ENCODE assay signal across 13 mouse cellular contexts in genomic region chr3:147098065-147098580, GRCm38 (mm10).
DNase-seq lines count a peak whose midpoint lies in the region; ATAC-seq and TF ChIP-seq lines count a peak whose summit lies in the region.
"Had no signal": no experiment of that assay in that cellular context is flagged by ENCODE, and none has a peak within 500 bp of the region (broad histone marks: within the 10 kb centered on the region; RNA-seq: fewer than 3 reads in every experiment).

No protein-coding gene starts in this region.

- peaks cover 23% of the 10 kb centered on the region; the same call in 1 of the 2 replicates for H3K4me1 ChIP-seq in embryonic facial prominence, embryonic 12.5 days
- H3K4me1 ChIP-seq in embryonic facial prominence, embryonic 10.5 days, result peaks cover 29% of the 10 kb centered on the region
- no peaks in the 10 kb centered on the region; the same call in 1 of the 2 replicates for H3K4me1 ChIP-seq in kidney, postnatal 0 days (replicated peaks; ENCODE audit: insufficient read depth, low read length)
- peaks cover 46% of the 10 kb centered on the region for H3K4me1 ChIP-seq in limb, embryonic 13.5 days
- H3K4me1 ChIP-seq in neural tube, embryonic 15.5 days, result peaks cover 53% of the 10 kb centered on the region
- H3K4me1 ChIP-seq: liver, embryonic 12.5 days had no signal

- WGBS in embryonic facial prominence, embryonic 12.5 days, result 28% methylated on average over 15 of the region's 15 CpGs
- WGBS in embryonic facial prominence, embryonic 10.5 days, result 28% methylated on average over 15 of the region's 15 CpGs
- 23% methylated on average over 15 of the region's 15 CpGs for WGBS in kidney, postnatal 0 days
- WGBS in limb, embryonic 13.5 days, result 16% methylated on average over 15 of the region's 15 CpGs
- 9% methylated on average over 15 of the region's 15 CpGs for WGBS in neural tube, embryonic 15.5 days

- no peak overlapping the region for H3K27ac ChIP-seq in embryonic facial prominence, embryonic 12.5 days
- H3K27ac ChIP-seq in embryonic facial prominence, embryonic 10.5 days (replicated peaks), result no peak overlapping the region
- no peak overlapping the region for H3K27ac ChIP-seq in kidney, postnatal 0 days
- H3K27ac ChIP-seq in limb, embryonic 13.5 days, result no peak overlapping the region
- peak overlapping the region; percentile 67 for H3K27ac ChIP-seq in neural tube, embryonic 15.5 days (replicated peaks)
- H3K27ac ChIP-seq: layer of hippocampus, adult 2 months; liver, embryonic 12.5 days had no signal

- no peak for TF ChIP-seq CTCF in kidney, postnatal 0 days (IDR thresholded peaks at IDR 0.05; ENCODE audit: low read depth)

- H3K4me3 ChIP-seq in embryonic facial prominence, embryonic 12.5 days, result no peak overlapping the region
- no peak overlapping the region for H3K4me3 ChIP-seq in embryonic facial prominence, embryonic 10.5 days
- no peak overlapping the region for H3K4me3 ChIP-seq in kidney, postnatal 0 days (replicated peaks; ENCODE audit: low read depth, low read length)
- peak overlapping the region; percentile 8; the same call in 1 of the 2 replicates for H3K4me3 ChIP-seq in limb, embryonic 13.5 days
- H3K4me3 ChIP-seq in neural tube, embryonic 15.5 days (replicated peaks), result no peak overlapping the region; the same call in 1 of the 2 replicates
- H3K4me3 ChIP-seq: layer of hippocampus, adult 2 months; liver, embryonic 12.5 days had no signal

- H3K27me3 ChIP-seq in embryonic facial prominence, embryonic 12.5 days, result peaks cover 8% of the 10 kb centered on the region; the same call in 1 of the 2 replicates
- H3K27me3 ChIP-seq in embryonic facial prominence, embryonic 10.5 days (replicated peaks; ENCODE audit: low read depth, poor library complexity, severe bottlenecking), result peaks cover 27% of the 10 kb centered on the region
- H3K27me3 ChIP-seq in kidney, postnatal 0 days (ENCODE audit: insufficient read depth, low read length), result no peaks in the 10 kb centered on the region; the same call in 1 of the 2 replicates
- H3K27me3 ChIP-seq in limb, embryonic 13.5 days, result peaks cover 45% of the 10 kb centered on the region
- no peaks in the 10 kb centered on the region for H3K27me3 ChIP-seq in neural tube, embryonic 15.5 days (replicated peaks)
- H3K27me3 ChIP-seq: liver, embryonic 12.5 days had no signal

- peak overlapping the region; percentile 23 for H3K4me2 ChIP-seq in embryonic facial prominence, embryonic 12.5 days (replicated peaks)
- H3K4me2 ChIP-seq in kidney, postnatal 0 days (ENCODE audit: low read length), result peak overlapping the region; percentile 32
- H3K4me2 ChIP-seq in limb, embryonic 13.5 days (replicated peaks), result peak overlapping the region; percentile 52
- peak overlapping the region; percentile 51 for H3K4me2 ChIP-seq in neural tube, embryonic 15.5 days
- H3K4me2 ChIP-seq: liver, embryonic 12.5 days had no signal

- no peak for ATAC-seq in embryonic facial prominence, embryonic 12.5 days (ENCODE audit: insufficient number of reproducible peaks, insufficient read depth, low FRiP score, low TSS enrichment)
- ATAC-seq in kidney, postnatal 0 days (replicated peaks; ENCODE audit: low FRiP score, low read depth), result no peak
- no peak for ATAC-seq in limb, embryonic 13.5 days (ENCODE audit: low FRiP score, low read depth)
- peak; percentile 65 for ATAC-seq in neural tube, embryonic 15.5 days (ENCODE audit: low FRiP score)
- ATAC-seq: liver, embryonic 12.5 days had no signal

- DNase-seq in embryonic facial prominence, embryonic 10.5 days (ENCODE audit: low spot score), result no peak
- no peak for DNase-seq in kidney, postnatal 0 days (ENCODE audit: low spot score)
- DNase-seq in kidney, postnatal 14 days, result no peak
- no peak for DNase-seq in layer of hippocampus, adult 9-11 months
- no peak for DNase-seq in cerebellum, postnatal 36 days
- DNase-seq: lung, postnatal 36 days; spleen, adult 18-20 months; thymus, adult 18-20 months had no signal

- H3K36me3 ChIP-seq in embryonic facial prominence, embryonic 12.5 days, result no peaks in the 10 kb centered on the region
- H3K36me3 ChIP-seq in embryonic facial prominence, embryonic 10.5 days (replicated peaks), result no peaks in the 10 kb centered on the region
- H3K36me3 ChIP-seq in kidney, postnatal 0 days (ENCODE audit: insufficient read depth, low read length), result no peaks in the 10 kb centered on the region
- H3K36me3 ChIP-seq in limb, embryonic 13.5 days, result no peaks in the 10 kb centered on the region
- H3K36me3 ChIP-seq in neural tube, embryonic 15.5 days, result no peaks in the 10 kb centered on the region
- H3K36me3 ChIP-seq: liver, embryonic 12.5 days had no signal

- no peaks in the 10 kb centered on the region for H3K9me3 ChIP-seq in embryonic facial prominence, embryonic 12.5 days
- H3K9me3 ChIP-seq in embryonic facial prominence, embryonic 10.5 days, result no peaks in the 10 kb centered on the region
- no peaks in the 10 kb centered on the region for H3K9me3 ChIP-seq in kidney, postnatal 0 days (replicated peaks; ENCODE audit: low read length)
- H3K9me3 ChIP-seq in limb, embryonic 13.5 days, result no peaks in the 10 kb centered on the region
- no peaks in the 10 kb centered on the region for H3K9me3 ChIP-seq in neural tube, embryonic 15.5 days (replicated peaks)
- H3K9me3 ChIP-seq: liver, embryonic 12.5 days had no signal

- no peak overlapping the region for H3K9ac ChIP-seq in embryonic facial prominence, embryonic 12.5 days
- no peak overlapping the region for H3K9ac ChIP-seq in kidney, postnatal 0 days (ENCODE audit: low read depth, low read length)
- H3K9ac ChIP-seq in limb, embryonic 13.5 days, result no peak overlapping the region
- peak overlapping the region; percentile 3; the same call in 1 of the 2 replicates for H3K9ac ChIP-seq in neural tube, embryonic 15.5 days (replicated peaks)
- H3K9ac ChIP-seq: liver, embryonic 12.5 days had no signal
